Mouse (Mus musculus) MEL (cell line): ENCODE data around the gene Traf2.

Experiments used
- BHLHE40 ChIP-seq: IDR thresholded peaks from 2 replicates; pipeline ENCODE4 v1.6.1; 2012; ENCODE audit warnings: low read depth, mild to moderate bottlenecking, inconsistent platforms, low read length, improper control_type of control experiment, borderline replicate concordance
- CHD1 ChIP-seq: IDR thresholded peaks from 2 replicates; pipeline ENCODE4 v1.6.1; 2012; ENCODE audit warnings: low read depth, mild to moderate bottlenecking, inconsistent platforms, low read length, improper control_type of control experiment
- CTCF ChIP-seq, 3 experiments: IDR thresholded peaks in 2 of 3; conservative IDR thresholded peaks in 1 of 3; 2 replicates each; pipeline ENCODE4 v1.5.1; 2011 to 2012; ENCODE audit warnings: low read length in 3 of 3, low read depth in 2 of 3, mild to moderate bottlenecking in 2 of 3, improper control_type of control experiment in 1 of 3, inconsistent platforms in 1 of 3, mixed read lengths in 1 of 3, moderate library complexity in 1 of 3; ENCODE audit not compliant: control insufficient read depth in 1 of 3, insufficient read depth in 1 of 3, poor library complexity in 1 of 3, severe bottlenecking in 1 of 3
- EP300 ChIP-seq, 2 experiments: IDR thresholded peaks; 2 replicates each; pipeline ENCODE4 v1.6.1; 2011; ENCODE audit warnings: improper control_type of control experiment in 2 of 2, low read length in 2 of 2, low read depth in 1 of 2, mild to moderate bottlenecking in 1 of 2
- KAT2A ChIP-seq: conservative IDR thresholded peaks from 2 replicates; pipeline ENCODE4 v1.6.1; 2012; ENCODE audit warnings: low read depth, low read length, improper control_type of control experiment, inconsistent platforms
- MAFK ChIP-seq: IDR thresholded peaks from 2 replicates; pipeline ENCODE4 v1.6.1; 2011; ENCODE audit warnings: low read depth, mild to moderate bottlenecking, low read length, improper control_type of control experiment, borderline replicate concordance
- POLR2AphosphoS5 ChIP-seq: IDR thresholded peaks from 2 replicates; pipeline ENCODE4 v1.6.1; 2012; ENCODE audit warnings: low read depth, borderline replicate concordance, mild to moderate bottlenecking, inconsistent platforms, low read length, moderate library complexity, mixed read lengths
- TBP ChIP-seq: IDR thresholded peaks from 2 replicates; pipeline ENCODE4 v1.8.0; 2011; ENCODE audit warnings: low read depth, low read length, improper control_type of control experiment
- UBTF ChIP-seq: IDR thresholded peaks from 2 replicates; pipeline ENCODE4 v1.6.1; 2012; ENCODE audit warnings: low read depth, mild to moderate bottlenecking, inconsistent platforms, low read length, improper control_type of control experiment, moderate library complexity, borderline replicate concordance; ENCODE audit not compliant: insufficient read depth
- ZNF384 ChIP-seq: IDR thresholded peaks from 2 replicates; pipeline ENCODE4 v1.6.1; 2012; ENCODE audit warnings: low read depth, mild to moderate bottlenecking, inconsistent platforms, low read length, improper control_type of control experiment

GRCm38 (mm10) chr2:25549021-25549991, 2.6 kb upstream of the Traf2 start:
- TF ChIP-seq UBTF (no peak), TBP (no peak), BHLHE40 (no peak), POLR2AphosphoS5 (no peak), CTCF (IDR thresholded peaks at IDR 0.05 in 2 of 3, conservative IDR thresholded peaks at IDR 0.05 in 1 of 3; ENCODE audit: control insufficient read depth in 1 of 3, insufficient read depth in 1 of 3, low read depth in 2 of 3, low read length in 3 of 3, poor library complexity in 1 of 3, severe bottlenecking in 1 of 3) (no peak), EP300 (IDR thresholded peaks at IDR 0.05; ENCODE audit: low read depth in 1 of 2, low read length in 2 of 2) (no peak), CHD1 (no peak), MAFK (no peak), ZNF384 (no peak), KAT2A (no peak)
